Mouse (Mus musculus): ENCODE measurements around the gene Susd2. TPM values are rescaled to one million over a fixed set of nuclear protein-coding genes. Genes with fewer than 3 reads are reported as not detected.
A peak's percentile ranks its signal among the peaks of the same experiment; 100 is the strongest.

The Susd2 gene
- total RNA-seq, 2 experiments from 2014 or later, result 1.6 to 2.8 TPM

DNA sequence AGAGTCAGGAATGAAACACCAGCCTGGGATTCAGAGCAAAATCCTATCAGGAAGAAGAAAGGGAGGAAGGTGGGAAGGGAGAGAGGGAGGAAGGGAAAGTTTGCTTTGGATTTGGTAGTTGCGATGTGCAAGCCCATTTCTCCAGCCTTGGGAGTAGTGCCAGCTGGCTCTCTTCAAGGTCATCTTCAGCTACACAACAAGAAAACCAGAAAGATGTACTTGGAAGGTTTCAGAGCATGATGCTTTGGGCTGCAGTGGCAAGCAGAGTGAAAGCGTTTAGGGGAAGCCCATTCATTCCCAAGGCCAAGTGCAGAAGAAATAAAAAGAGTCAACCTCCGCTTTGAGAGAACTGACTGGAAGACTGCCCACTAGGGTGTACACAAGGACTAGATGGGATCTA is 16.3 kb downstream of the Susd2 start:
- DNase-seq (ENCODE audit: low spot score in 2 of 2), result peak in 1 of 2 experiments; percentile 6

DNA sequence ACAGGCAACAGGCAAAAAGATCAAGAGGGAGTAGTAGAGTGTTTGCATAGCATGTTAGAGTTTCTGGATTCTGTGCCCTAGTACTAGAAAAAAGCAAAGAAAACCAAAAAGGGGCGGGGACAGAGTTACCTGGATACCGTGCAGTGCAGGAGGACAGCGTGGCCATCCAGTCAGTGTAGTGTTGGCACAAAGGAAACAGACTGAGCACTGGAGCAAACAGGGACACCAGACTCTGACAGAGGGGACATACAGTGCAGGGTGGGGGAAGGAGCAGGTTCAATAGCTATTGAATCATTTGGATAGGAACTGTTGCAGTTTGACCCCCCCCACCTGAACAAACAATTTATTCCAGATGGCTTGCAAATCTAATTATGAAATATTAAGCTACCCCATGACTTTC is 16.8 kb downstream of the Susd2 start:
- DNase-seq (ENCODE audit: low spot score in 2 of 2), result no peak

DNA sequence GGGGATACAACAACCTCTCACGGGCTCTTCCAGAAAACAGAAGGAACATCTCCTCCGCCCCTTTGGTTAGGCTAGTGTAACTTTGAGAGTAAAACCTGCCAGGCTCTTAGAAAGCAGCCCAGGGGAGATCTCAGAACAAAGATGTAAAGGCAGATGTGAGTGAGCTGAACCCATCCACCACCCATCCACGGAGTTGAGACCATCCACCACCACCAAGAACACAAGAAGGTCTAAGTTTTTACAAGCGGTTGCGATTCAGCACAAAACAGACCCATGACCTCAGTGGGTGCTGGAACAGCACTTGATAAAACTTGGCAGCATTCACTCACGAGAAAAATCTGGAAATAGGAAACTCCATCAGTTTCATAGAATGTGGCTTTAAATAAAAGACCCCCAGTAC is 17.9 kb downstream of the Susd2 start:
- no peak for DNase-seq (ENCODE audit: low spot score in 2 of 2)

DNA sequence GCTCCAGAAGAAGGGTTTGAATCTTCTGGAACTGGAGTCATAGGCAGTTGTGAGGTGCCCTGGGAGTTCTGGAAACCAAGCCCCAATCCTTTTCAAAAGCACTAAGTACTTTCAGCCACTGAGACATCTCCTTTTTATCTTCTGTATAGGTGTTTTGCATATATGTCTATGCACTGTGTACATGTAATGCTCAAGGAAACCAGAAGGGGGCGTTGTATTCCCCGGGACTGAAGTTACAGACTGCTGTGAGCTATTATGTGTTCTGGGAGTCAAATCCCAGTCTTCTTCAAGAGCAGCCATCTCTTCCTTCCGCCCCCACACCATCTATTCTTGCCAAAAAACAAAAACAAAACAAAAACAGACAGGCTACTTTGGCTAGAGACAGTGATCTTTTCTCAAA is 23.0 kb downstream of the Susd2 start:
- DNase-seq (ENCODE audit: low spot score in 2 of 2), result no peak

DNA sequence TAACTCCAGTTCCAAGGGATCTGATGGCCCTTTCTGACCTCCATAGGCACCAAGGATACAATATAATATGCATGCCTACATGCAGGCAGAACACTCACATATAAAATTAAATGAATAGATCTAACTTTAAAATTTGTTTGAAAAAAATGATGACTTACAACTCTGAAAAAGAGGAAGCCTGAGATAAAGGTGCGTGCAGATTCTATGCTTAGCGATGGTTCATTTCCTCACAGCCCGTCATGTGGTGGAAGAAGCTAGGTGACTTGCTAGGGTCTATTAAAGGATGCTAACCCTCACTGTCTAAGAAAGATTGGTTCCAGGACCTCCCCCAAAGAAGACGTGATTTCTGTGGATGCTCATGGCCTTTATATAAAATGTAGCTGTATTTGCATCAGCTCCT is 27.8 kb downstream of the Susd2 start:
- no peak for DNase-seq (ENCODE audit: low spot score in 2 of 2)

DNA sequence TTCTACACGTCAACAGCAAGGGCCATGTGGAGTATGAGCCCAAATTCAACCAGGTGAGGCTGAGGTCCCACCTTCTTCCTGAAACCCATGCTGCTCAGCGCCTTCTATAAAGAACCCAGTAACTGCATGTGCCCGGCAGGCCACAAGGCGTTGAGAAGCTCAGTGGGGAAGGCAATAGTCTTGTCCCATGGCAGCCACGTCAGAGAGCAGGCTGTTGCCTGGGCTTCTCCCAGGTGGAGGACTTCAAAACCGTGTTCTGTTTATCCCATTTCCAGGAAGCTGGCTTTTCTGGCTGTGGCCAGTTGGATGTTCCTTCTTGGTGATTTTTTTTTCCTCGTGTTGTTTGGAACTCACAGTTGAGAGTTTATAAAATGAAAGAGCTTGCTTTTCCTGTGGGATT is 33.3 kb downstream of the Susd2 start:
- no peak for DNase-seq (ENCODE audit: low spot score in 2 of 2)

DNA sequence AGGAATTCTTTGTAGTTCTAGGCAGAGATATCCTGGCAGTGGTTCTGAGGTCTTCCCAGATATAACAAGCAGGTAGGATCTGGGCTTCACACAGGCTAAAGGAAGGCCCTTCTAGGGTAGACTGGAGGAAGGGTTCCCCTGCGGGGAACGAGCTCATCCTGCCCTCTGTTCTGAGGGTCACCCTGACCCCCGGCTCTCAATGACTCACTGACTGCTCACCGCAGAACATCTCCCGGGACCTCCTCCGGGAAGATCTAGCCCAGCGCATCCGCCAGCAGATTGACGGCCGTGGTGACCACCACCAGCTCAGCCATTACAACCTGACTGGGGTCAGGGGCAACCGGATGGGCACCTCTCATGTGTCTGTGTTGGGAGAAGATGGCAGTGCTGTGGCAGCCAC is 34.8 kb downstream of the Susd2 start:
- DNase-seq (ENCODE audit: low spot score in 2 of 2), result no peak

DNA sequence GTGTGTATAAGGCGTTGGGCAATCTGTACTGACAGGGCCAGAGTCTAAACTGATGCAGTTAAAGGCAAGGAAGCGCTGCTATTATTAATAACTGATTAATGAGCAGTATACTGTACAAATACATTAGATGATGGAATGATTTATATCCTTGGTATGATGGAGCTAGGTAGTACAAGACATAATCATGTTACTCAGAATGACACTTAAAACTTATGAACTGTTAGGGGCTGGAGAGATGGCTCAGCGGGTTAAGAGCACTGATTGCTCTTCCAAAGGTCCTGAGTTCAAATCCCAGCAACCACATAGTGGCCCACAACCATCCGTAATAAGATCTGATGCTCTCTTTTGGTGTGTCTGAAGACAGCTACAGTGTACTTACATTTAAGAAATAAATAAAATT is 36.6 kb downstream of the Susd2 start:
- no peak for DNase-seq (ENCODE audit: low spot score in 2 of 2)

DNA sequence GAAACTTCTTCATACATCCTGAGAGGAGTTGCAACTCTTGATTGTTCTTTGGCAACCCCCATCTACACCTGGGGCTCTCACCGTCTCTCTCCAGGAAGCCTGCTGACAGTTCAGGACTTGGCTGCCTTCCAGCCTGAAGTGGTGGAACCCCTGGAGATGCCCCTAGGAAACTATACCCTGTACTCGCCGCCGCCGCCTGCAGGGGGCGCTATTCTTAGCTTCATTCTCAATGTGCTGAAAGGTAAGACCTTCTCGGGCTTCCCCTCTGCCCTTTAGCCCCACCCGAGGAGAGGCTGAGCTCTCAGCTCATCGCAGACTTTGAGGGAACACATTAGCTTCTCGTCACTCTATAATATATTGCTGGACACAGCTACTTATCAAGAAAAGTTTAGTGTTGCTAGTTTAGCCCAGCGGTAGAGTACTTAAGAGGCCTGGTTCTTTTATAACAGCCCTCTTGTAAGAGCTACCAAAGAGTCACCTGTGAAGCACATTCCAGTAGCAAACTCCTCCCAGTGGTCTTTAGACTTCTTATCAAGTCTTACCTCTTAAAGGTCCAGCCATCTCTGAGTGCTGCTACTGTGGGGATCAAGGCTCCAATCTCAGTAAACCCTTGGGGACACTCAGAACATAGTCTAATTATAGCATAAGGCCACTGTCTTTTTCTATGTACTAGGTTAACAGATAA is 38.5 kb downstream of the Susd2 start:
- no peak for DNase-seq (ENCODE audit: low spot score in 2 of 2)

DNA sequence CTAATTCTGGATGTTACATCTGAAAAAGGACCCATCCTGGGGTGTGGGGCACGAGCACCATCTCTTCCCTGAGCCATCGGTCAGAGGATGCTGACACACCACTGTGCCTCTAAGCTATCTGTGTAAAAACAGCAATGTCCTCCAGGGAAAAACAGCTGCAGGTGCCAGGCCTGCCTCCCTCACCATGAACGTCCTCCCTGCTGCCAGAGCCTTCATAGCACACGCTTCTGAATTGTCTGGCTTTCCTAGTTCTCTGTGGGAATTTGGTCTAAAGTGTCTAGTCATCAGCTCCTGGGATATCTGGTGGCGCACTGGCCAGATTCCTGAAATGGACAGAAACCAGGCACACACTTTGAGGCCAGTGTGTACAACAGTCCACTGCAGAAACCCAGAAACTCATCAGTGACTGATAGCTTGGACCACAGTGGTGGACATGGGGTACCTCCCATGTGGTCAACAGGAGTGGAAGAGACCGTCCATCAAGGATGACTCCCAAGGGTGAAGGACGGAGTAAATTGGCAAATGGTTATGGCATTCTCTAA is 43.5 kb downstream of the Susd2 start:
- DNase-seq (ENCODE audit: low spot score in 2 of 2), result no peak

DNA sequence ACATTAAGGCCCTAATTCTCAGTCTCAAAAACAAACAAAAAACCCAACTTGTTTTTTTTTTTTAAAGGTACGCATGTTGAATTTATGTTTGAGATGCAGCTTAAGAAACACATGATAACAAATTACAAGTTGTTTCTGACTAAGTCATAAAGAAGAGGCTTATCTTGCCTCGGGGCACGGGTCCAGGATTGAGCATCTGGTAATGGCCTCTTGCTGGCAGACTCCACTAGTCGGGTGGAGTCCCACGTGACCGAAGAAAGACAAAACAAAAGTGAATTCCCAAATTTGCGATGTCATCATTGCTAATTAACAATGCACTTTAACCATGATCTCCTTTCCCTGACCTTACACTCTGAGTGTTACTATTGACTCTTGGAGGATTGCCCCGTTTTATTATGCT is 47.8 kb downstream of the Susd2 start:
- no peak for DNase-seq (ENCODE audit: low spot score in 2 of 2)

DNA sequence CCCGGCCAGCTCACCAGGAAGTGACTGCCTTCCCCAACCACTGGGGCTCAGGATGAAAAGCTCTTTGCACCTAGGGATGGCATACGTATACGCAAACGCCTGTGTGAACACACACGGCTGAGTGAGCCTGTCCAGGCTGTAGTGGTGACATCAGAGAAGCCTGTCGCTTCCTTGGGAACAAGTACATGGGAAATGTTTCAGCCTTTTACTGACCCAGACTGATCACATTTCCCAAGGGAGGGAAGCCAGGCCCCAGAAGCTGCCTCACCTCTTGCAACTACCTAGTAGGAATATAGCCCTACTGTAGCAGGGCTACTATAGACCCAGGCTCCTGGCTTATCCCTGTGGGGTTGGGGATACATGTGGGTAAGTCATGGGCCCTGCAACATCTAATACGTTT is 51.2 kb downstream of the Susd2 start:
- DNase-seq (ENCODE audit: low spot score in 2 of 2), result no peak

DNA sequence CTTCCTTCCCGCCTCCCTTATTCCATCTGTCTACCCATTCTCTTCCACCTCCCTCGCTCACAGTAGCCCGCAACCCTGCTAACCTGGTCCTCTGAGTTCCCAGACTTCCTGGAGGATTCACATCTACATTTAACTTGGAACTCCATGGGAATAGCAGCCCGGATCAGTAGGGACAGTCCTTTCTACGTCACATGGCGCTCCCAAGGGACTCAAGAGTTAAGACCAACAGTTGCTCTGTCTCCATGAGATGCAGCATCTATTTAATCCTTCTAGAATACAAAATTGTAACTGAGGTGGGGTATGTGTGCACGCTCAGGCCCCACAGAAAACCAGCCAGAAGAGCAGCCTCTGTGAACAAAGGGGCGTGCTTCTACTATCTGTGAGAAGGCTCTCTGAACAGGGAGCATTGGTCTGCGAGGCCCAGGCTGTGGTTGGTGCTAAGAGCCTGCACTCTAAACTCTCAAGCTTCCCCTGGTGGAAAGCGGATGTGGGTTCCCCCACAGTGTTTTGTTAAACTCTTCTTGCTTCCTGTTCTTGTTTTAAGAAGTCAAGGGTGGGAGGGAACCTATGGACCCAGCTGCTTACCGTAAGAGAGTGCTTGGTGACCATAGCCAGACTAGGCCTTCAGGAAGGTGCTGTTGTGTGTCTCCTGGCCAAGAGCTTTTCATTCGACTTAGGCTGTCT is 52.5 kb downstream of the Susd2 start:
- no peak for DNase-seq (ENCODE audit: low spot score in 2 of 2)

DNA sequence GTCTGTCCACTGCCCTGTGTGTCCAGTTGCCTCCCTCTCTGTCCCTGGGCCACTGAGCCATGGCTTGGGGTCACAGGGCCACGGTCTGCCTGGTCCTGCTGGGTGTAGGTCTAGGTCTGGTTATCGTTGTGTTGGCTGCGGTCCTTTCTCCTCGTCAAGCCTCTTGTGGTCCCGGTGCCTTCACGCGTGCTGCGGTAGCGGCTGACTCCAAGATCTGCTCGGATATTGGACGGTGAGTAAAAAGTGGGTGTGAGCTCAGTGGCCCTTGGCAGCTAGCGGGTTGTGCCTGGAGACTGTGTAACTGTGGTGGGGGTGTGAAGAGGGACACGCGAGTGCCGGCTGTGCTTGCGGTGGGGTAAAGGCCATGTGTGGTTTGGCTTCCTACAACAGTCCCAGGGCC is 54.2 kb downstream of the Susd2 start:
- no peak for DNase-seq (ENCODE audit: low spot score in 2 of 2)

DNA sequence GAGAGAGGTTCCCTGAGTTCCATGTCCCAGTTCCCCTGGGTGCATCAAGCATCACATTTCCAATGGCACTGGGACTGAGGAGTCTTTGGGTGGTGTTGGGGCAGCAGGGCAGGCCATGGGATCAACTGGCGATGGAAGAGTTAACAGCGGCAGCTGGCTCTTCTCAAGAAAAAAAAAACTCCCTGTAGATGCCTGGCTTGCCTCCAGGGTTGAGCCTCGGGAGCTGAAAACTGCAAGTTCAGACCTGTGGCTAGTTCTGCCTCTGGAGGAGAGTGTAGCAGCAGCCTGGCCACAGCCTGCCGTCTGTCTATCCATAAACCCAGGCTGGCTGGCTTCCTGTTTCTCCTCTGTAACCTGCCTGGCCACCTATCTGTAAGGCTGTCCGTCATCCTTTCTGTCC is 54.7 kb downstream of the Susd2 start, which contains the start of gene Ggt5:
Ggt5 (plus strand) TSS at position 212 of the 400 bp plus-strand sequence.
- peak in 1 of 2 experiments; percentile 46 for DNase-seq (ENCODE audit: low spot score in 2 of 2)

DNA sequence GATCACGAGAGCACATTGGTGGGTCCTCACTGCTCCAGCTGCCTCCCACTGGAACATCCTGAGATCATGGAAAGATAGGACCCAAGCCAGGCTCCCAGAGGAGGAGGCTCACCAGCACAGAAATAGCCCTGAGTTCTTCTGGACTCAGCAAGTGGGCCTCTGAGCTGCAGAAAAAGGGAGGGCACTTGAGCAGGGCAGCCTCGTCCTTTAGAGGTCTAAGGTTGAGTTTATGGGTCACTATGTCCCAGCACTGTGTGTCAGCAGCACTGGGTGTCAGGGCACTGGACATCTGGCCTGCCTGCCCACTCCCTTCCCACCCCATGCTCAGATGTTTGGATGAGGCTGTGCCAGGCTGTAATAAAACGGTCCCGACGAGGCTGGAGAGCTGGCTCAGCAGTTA is 55.5 kb downstream of the Susd2 start:
- DNase-seq (ENCODE audit: low spot score in 2 of 2), result no peak

DNA sequence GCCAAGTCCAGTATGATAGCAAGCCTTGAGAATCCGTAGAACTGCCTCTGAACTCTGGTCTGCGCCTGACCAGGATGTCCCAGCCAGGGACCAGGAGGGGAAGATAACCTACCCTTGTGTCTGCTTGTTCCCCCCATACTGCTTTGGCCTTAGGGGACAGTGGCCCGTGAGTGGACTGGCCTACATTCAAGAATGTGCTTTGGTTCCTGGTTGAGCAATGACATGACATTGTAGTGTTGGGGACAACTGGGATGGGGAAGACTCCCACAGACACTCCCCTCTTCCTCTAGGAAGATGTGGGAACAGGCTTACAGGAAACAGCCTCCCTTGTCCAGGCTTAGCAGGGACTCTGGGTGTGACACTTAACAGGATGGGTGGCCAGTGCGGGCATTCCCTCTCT is 56.0 kb downstream of the Susd2 start:
- DNase-seq (ENCODE audit: low spot score in 2 of 2), result no peak

Other genes with a start within 250 kb of the Susd2 start
- gene Upb1, start 242.9 kb downstream of the Susd2 start, total RNA-seq (2021), result under 1 TPM; 0.41 to 0.58 TPM
- 100 to 1,000 TPM in 1 of 2 experiments, 10 to 100 TPM in 1; 98.1 to 109 TPM for gene Snrpd3, start 126.5 kb downstream of the Susd2 start, total RNA-seq (2021)
- 10 to 100 TPM; 19.4 to 23.7 TPM for gene Gucd1, start 126.0 kb downstream of the Susd2 start, total RNA-seq (2021)
- 10 to 100 TPM; 24.0 to 24.7 TPM for gene Lrrc75b, start 83.7 kb downstream of the Susd2 start, total RNA-seq (2021)
- gene Ggt1, start 82.4 kb downstream of the Susd2 start, total RNA-seq (2021), result 1 to 10 TPM; 2.7 to 3.7 TPM
- 1 to 10 TPM; 2.6 to 2.9 TPM for gene Ggt5, start 54.7 kb downstream of the Susd2 start, total RNA-seq (2021)
- gene Cabin1, start 120.3 kb upstream of the Susd2 start, total RNA-seq (2021), result 10 to 100 TPM; 72.5 to 96.4 TPM
- gene Ddt, start 129.4 kb upstream of the Susd2 start, total RNA-seq (2021), result 10 to 100 TPM; 34.4 to 34.8 TPM
- not detected for gene Gm20441, start 136.9 kb upstream of the Susd2 start, total RNA-seq (2021)
- gene Gstt3, start 137.4 kb upstream of the Susd2 start, total RNA-seq (2021), result under 1 TPM; 0.96 to 0.98 TPM
- gene Gstt1, start 154.6 kb upstream of the Susd2 start, total RNA-seq (2021), result 1 to 10 TPM; 2.8 to 5.2 TPM
- not detected for gene Gstt4, start 178.5 kb upstream of the Susd2 start, total RNA-seq (2021)
- gene Gstt2, start 193.4 kb upstream of the Susd2 start, total RNA-seq (2021), result 1 to 10 TPM; 5.0 to 6.1 TPM
- 100 to 1,000 TPM; 674 to 738 TPM for gene Mif, start 216.2 kb upstream of the Susd2 start, total RNA-seq (2021)
- 1 to 10 TPM in 1 of 2 experiments, not detected in 1; 1.7 TPM for gene Derl3, start 249.4 kb upstream of the Susd2 start, total RNA-seq (2021)

Measured in layer of hippocampus, postnatal 10 days (tissue).